Mouse (Mus musculus) adrenal gland, postnatal 10 days (tissue): ENCODE measurements around the gene Olfr1381. TPM values are rescaled to one million over a fixed set of nuclear protein-coding genes. Genes with fewer than 3 reads are reported as not detected.
A peak's percentile ranks its signal among the peaks of the same experiment; 100 is the strongest.
"Not testable (repeated sequence)": the region's sequence is repeated elsewhere in the genome, so short reads cannot be mapped to it uniquely, and the experiment has no call there.

Experiments used
- DNase-seq: peaks from one replicate; pipeline ENCODE4 v3.0.0; 2021; ENCODE audit warnings: mixed read lengths
- long read RNA-seq, 2 experiments: library from polyadenylated mRNA; stranded (forward); transcript quantifications; one replicate each; pipeline ENCODE4 v2.0.0; 2021
- total RNA-seq, 2 experiments: library from RNA; stranded (reverse); gene quantifications; 2 replicates each; pipeline ENCODE4 v1.2.3; 2021

Olfr1381 gene
- not detected for total RNA-seq
- long read RNA-seq, experiment 1 = 0 reads
- long read RNA-seq, experiment 2 = 0 reads

GRCm38 (mm10) chr11:49543149-49543548 lies at the start of gene Olfr1381:
Gene Olfr1381, plus strand, starts transcription at chr11:49543449.
- not testable (repeated sequence) for DNase-seq

GRCm38 (mm10) chr11:49518086-49518485 lies 25.2 kb upstream of the Olfr1381 start:
- DNase-seq = no peak

GRCm38 (mm10) chr11:49519348-49519747 lies 23.9 kb upstream of the Olfr1381 start, which contains the start of gene Olfr1383:
Gene Olfr1383, plus strand, starts transcription at chr11:49519648.
- no peak for DNase-seq

- DNase-seq = no peak
These were observed 15.3 kb upstream of the Olfr1381 start, which contains the start of gene Olfr1382 for GRCm38 (mm10) chr11:49527947-49528346. Gene Olfr1382, plus strand, starts transcription at chr11:49528247.

- DNase-seq = no peak
These were observed 10.5 kb upstream of the Olfr1381 start for GRCm38 (mm10) chr11:49532761-49533160.

GRCm38 (mm10) chr11:49536631-49537030 lies 6.6 kb upstream of the Olfr1381 start:
- peak; percentile 2 for DNase-seq

GRCm38 (mm10) chr11:49554033-49554432 lies 10.8 kb downstream of the Olfr1381 start:
- DNase-seq = not testable (repeated sequence)

- DNase-seq = not testable (repeated sequence)
These were observed 13.3 kb downstream of the Olfr1381 start, which contains the start of gene Olfr1380 for GRCm38 (mm10) chr11:49556578-49556977. Gene Olfr1380, plus strand, starts transcription at chr11:49556878.

- DNase-seq = not testable (repeated sequence)
These were observed 31.8 kb downstream of the Olfr1381 start for GRCm38 (mm10) chr11:49575054-49575453.

- DNase-seq = not testable (repeated sequence)
These were observed 37.2 kb downstream of the Olfr1381 start for GRCm38 (mm10) chr11:49580452-49580851.

- no peak for DNase-seq
These were observed 47.0 kb downstream of the Olfr1381 start for GRCm38 (mm10) chr11:49590213-49590612.

- not testable (repeated sequence) for DNase-seq
These were observed 53.9 kb downstream of the Olfr1381 start for GRCm38 (mm10) chr11:49597149-49597548.

Other genes with a start within 250 kb of the Olfr1381 start
- gene Olfr10, start 238.7 kb upstream of the Olfr1381 start, total RNA-seq = not detected
- gene Olfr1391, start 220.7 kb upstream of the Olfr1381 start, total RNA-seq = not detected
- not detected for gene Olfr1390, start 208.3 kb upstream of the Olfr1381 start, total RNA-seq
- not detected for gene Olfr1389, start 120.4 kb upstream of the Olfr1381 start, total RNA-seq
- under 1 TPM in 1 of 2 experiments, not detected in 1; 0.21 TPM for gene Olfr1388, start 106.8 kb upstream of the Olfr1381 start, total RNA-seq
- gene Olfr1387, start 88.1 kb upstream of the Olfr1381 start, total RNA-seq = not detected
- gene Olfr1386, start 78.4 kb upstream of the Olfr1381 start, total RNA-seq = not detected
- gene Olfr1385, start 54.4 kb upstream of the Olfr1381 start, total RNA-seq = not detected
- not detected for gene Olfr1384, start 36.7 kb upstream of the Olfr1381 start, total RNA-seq
- gene Olfr1383, start 23.8 kb upstream of the Olfr1381 start, total RNA-seq = not detected
- not detected for gene Olfr1382, start 15.2 kb upstream of the Olfr1381 start, total RNA-seq
- not detected for gene Olfr1380, start 13.4 kb downstream of the Olfr1381 start, total RNA-seq
- 10 to 100 TPM; 18.7 to 18.9 TPM for gene Flt4, start 65.8 kb downstream of the Olfr1381 start, total RNA-seq
- not detected for gene Scgb3a1, start 120.2 kb downstream of the Olfr1381 start, total RNA-seq
- 10 to 100 TPM; 51.1 to 61.2 TPM for gene Cnot6, start 169.3 kb downstream of the Olfr1381 start, total RNA-seq